In genomic region chr11:37772481-37773089, GRCm38 (mm10) we compare ENCODE assay signal across 24 mouse cellular contexts.
A peak's percentile ranks its signal among the peaks of the same experiment; 100 is the strongest.
DNase-seq lines count a peak whose midpoint lies in the region; ATAC-seq and TF ChIP-seq lines count a peak whose summit lies in the region.
"Had no signal": no experiment of that assay in that cellular context is flagged by ENCODE, and none has a peak within 500 bp of the region (broad histone marks: within the 10 kb centered on the region; RNA-seq: fewer than 3 reads in every experiment).

No protein-coding gene starts in this region.

- no peak overlapping the region for H3K4me2 ChIP-seq in forebrain, embryonic 15.5 days (replicated peaks)
- no peak overlapping the region for H3K4me2 ChIP-seq in forebrain, postnatal 0 days (ENCODE audit: low read depth)
- H3K4me2 ChIP-seq in midbrain, embryonic 14.5 days (ENCODE audit: low read length) = no peak overlapping the region
- H3K4me2 ChIP-seq in lung, postnatal 0 days (replicated peaks; ENCODE audit: low read depth, low read length) = no peak overlapping the region
- H3K4me2 ChIP-seq: embryonic facial prominence, embryonic 12.5 days; heart, embryonic 11.5 days; heart, embryonic 15.5 days; hindbrain, embryonic 13.5 days had no signal

- no peaks in the 10 kb centered on the region for H3K27me3 ChIP-seq in forebrain, embryonic 15.5 days
- H3K27me3 ChIP-seq in forebrain, postnatal 0 days (ENCODE audit: insufficient read depth, low read length) = no peaks in the 10 kb centered on the region
- H3K27me3 ChIP-seq in midbrain, embryonic 14.5 days (ENCODE audit: control insufficient read depth, insufficient read depth, low read length) = no peaks in the 10 kb centered on the region
- no peaks in the 10 kb centered on the region for H3K27me3 ChIP-seq in lung, postnatal 0 days (replicated peaks; ENCODE audit: insufficient read depth, low read length)
- H3K27me3 ChIP-seq: embryonic facial prominence, embryonic 12.5 days; heart, embryonic 15.5 days; hindbrain, embryonic 13.5 days had no signal

- no peak for TF ChIP-seq CTCF in forebrain, postnatal 0 days (IDR thresholded peaks at IDR 0.05; ENCODE audit: low read depth)
- no peak for TF ChIP-seq CTCF in lung, postnatal 0 days (IDR thresholded peaks at IDR 0.05)

- no peaks in the 10 kb centered on the region for H3K36me3 ChIP-seq in forebrain, embryonic 15.5 days
- H3K36me3 ChIP-seq in forebrain, postnatal 0 days (ENCODE audit: insufficient read depth) = no peaks in the 10 kb centered on the region
- no peaks in the 10 kb centered on the region for H3K36me3 ChIP-seq in midbrain, embryonic 14.5 days (ENCODE audit: control insufficient read depth, insufficient read depth, low read length)
- no peaks in the 10 kb centered on the region for H3K36me3 ChIP-seq in lung, postnatal 0 days (ENCODE audit: insufficient read depth, low read length)
- H3K36me3 ChIP-seq: embryonic facial prominence, embryonic 12.5 days; G1E; heart, embryonic 15.5 days; hindbrain, embryonic 13.5 days had no signal

- H3K27ac ChIP-seq in forebrain, embryonic 15.5 days (replicated peaks) = no peak overlapping the region
- H3K27ac ChIP-seq in forebrain, postnatal 0 days (ENCODE audit: low read depth, low read length) = no peak overlapping the region
- H3K27ac ChIP-seq in midbrain, embryonic 14.5 days (replicated peaks; ENCODE audit: low read depth, low read length) = no peak overlapping the region
- H3K27ac ChIP-seq in lung, postnatal 0 days (ENCODE audit: low read length) = no peak overlapping the region
- H3K27ac ChIP-seq: embryonic facial prominence, embryonic 12.5 days; heart, adult 2 months; heart, embryonic 15.5 days; hindbrain, embryonic 13.5 days; hindbrain, postnatal 0 days had no signal

- H3K4me3 ChIP-seq in forebrain, embryonic 15.5 days = no peak overlapping the region
- no peak overlapping the region for H3K4me3 ChIP-seq in forebrain, postnatal 0 days (ENCODE audit: low read depth, low read length)
- no peak overlapping the region for H3K4me3 ChIP-seq in midbrain, embryonic 14.5 days (replicated peaks; ENCODE audit: low read depth, low read length)
- no peak overlapping the region for H3K4me3 ChIP-seq in lung, postnatal 0 days (ENCODE audit: low read depth, low read length)
- H3K4me3 ChIP-seq: embryonic facial prominence, embryonic 12.5 days; heart, adult 2 months; heart, embryonic 15.5 days; hindbrain, embryonic 13.5 days had no signal

- 0 out of 2 replicates have a peak, but pooled peaks cover 5% of the 10 kb centered on the region for H3K4me1 ChIP-seq in forebrain, embryonic 15.5 days
- peaks cover 5% of the 10 kb centered on the region; the same call in 1 of the 2 replicates for H3K4me1 ChIP-seq in forebrain, postnatal 0 days (ENCODE audit: insufficient read depth)
- peaks cover 11% of the 10 kb centered on the region; the same call in 1 of the 2 replicates for H3K4me1 ChIP-seq in midbrain, embryonic 14.5 days (ENCODE audit: control insufficient read depth, insufficient read depth, low read length)
- no peaks in the 10 kb centered on the region for H3K4me1 ChIP-seq in lung, postnatal 0 days (ENCODE audit: insufficient read depth, low read depth, low read length)
- H3K4me1 ChIP-seq: embryonic facial prominence, embryonic 12.5 days; heart, embryonic 15.5 days; hindbrain, embryonic 13.5 days had no signal

- 0 out of 2 replicates have a peak, but pooled peaks have one; percentile 32 for ATAC-seq in forebrain, embryonic 15.5 days (replicated peaks)
- ATAC-seq in forebrain, postnatal 0 days = no peak
- ATAC-seq in midbrain, embryonic 14.5 days (ENCODE audit: low FRiP score, low TSS enrichment) = no peak
- no peak for ATAC-seq in lung, postnatal 0 days
- ATAC-seq: CD4-positive, CD25-positive, alpha-beta regulatory T cell, adult 4 months; hindbrain, postnatal 0 days had no signal

- no peak overlapping the region for H3K9ac ChIP-seq in forebrain, embryonic 15.5 days (replicated peaks)
- no peak overlapping the region for H3K9ac ChIP-seq in forebrain, postnatal 0 days
- no peak overlapping the region for H3K9ac ChIP-seq in midbrain, embryonic 14.5 days (replicated peaks; ENCODE audit: low read length)
- no peak overlapping the region for H3K9ac ChIP-seq in lung, postnatal 0 days (replicated peaks; ENCODE audit: low read depth)
- H3K9ac ChIP-seq: embryonic facial prominence, embryonic 12.5 days; heart, embryonic 15.5 days; hindbrain, embryonic 13.5 days had no signal

- H3K9me3 ChIP-seq in forebrain, embryonic 15.5 days = no peaks in the 10 kb centered on the region
- no peaks in the 10 kb centered on the region for H3K9me3 ChIP-seq in forebrain, postnatal 0 days (ENCODE audit: low read length)
- no peaks in the 10 kb centered on the region for H3K9me3 ChIP-seq in midbrain, embryonic 14.5 days (ENCODE audit: control insufficient read depth, low read length)
- H3K9me3 ChIP-seq in lung, postnatal 0 days (ENCODE audit: low read length) = no peaks in the 10 kb centered on the region
- H3K9me3 ChIP-seq: embryonic facial prominence, embryonic 12.5 days; G1E; heart, embryonic 15.5 days; hindbrain, embryonic 13.5 days had no signal

- DNase-seq in embryo, embryonic 10 days (ENCODE audit: low spot score) = peak; percentile 9
- DNase-seq in embryo, embryonic 9.5 days (ENCODE audit: extremely low spot score) = no peak
- DNase-seq in forebrain, postnatal 0 days = no peak
- peak; percentile 7 for DNase-seq in embryo, embryonic 11 days
- peak; percentile 4 for DNase-seq in midbrain, embryonic 14.5 days
- DNase-seq in lung, postnatal 0 days (ENCODE audit: low spot score) = no peak
- DNase-seq in lung, postnatal 14 days = no peak
- DNase-seq: adrenal gland, adult 8-10 months; adrenal gland, postnatal 36 days; B cell, adult 2 months; cerebellum, adult 11 months; cerebellum, adult 8-10 months; cerebellum, postnatal 25 days; gastrocnemius, postnatal 36 days; heart, adult 2 months; heart, postnatal 14 days had no signal

- 9% methylated on average over 2 of the region's 2 CpGs for WGBS in forebrain, embryonic 15.5 days
- WGBS in forebrain, postnatal 0 days = 20% methylated on average over 2 of the region's 2 CpGs
- 20% methylated on average over 2 of the region's 2 CpGs for WGBS in midbrain, embryonic 14.5 days
- WGBS in lung, postnatal 0 days = 73% methylated on average over 2 of the region's 2 CpGs

- no peak for TF ChIP-seq EP300 in lung, postnatal 0 days (IDR thresholded peaks at IDR 0.05)

Comparison
In these comparisons a context has a peak if more than half of its experiments do, and no peak if none do; other contexts are left out.
1. DNase-seq: peak in embryo, embryonic 10 days (single experiment), embryo, embryonic 11 days (single experiment) and midbrain, embryonic 14.5 days (single experiment); none in embryo, embryonic 9.5 days (single experiment), forebrain, postnatal 0 days (single experiment), lung, postnatal 0 days (single experiment) and lung, postnatal 14 days (single experiment).